Mouse (Mus musculus) midbrain, embryonic 10.5 days (tissue): Measurements from ENCODE around the gene Natd1. TPM values are rescaled to one million over a fixed set of nuclear protein-coding genes. Genes with fewer than 3 reads are reported as not detected.

ENCODE experiments used
- DNase-seq: peaks from one replicate; pipeline ENCODE4 v3.0.0-alpha.2; 2017; ENCODE audit warnings: low spot score
- H3K27ac ChIP-seq: fragments of 300-500 bp; sonication (generic); replicated peaks from 2 replicates; pipeline ENCODE4 v1.5.1; 2016; ENCODE audit warnings: mild to moderate bottlenecking
- H3K27me3 ChIP-seq: fragments of 300-500 bp; sonication (generic); 2 replicates; pipeline ENCODE4 v1.6.1; 2016; ENCODE audit warnings: low read depth, mild to moderate bottlenecking; ENCODE audit not compliant: poor library complexity, severe bottlenecking
- H3K36me3 ChIP-seq: fragments of 300-500 bp; sonication (generic); 2 replicates; pipeline ENCODE4 v1.6.1; 2016; ENCODE audit warnings: mild to moderate bottlenecking, moderate library complexity
- H3K4me1 ChIP-seq: fragments of 300-500 bp; sonication (generic); 2 replicates; pipeline ENCODE4 v1.6.1; 2016
- H3K4me3 ChIP-seq: fragments of 300-500 bp; sonication (generic); 2 replicates; pipeline ENCODE4 v1.5.1; 2016; ENCODE audit warnings: mild to moderate bottlenecking, moderate library complexity
- H3K9me3 ChIP-seq: fragments of 300-500 bp; sonication (generic); replicated peaks from 2 replicates; pipeline ENCODE4 v1.6.1; 2016; ENCODE audit warnings: mild to moderate bottlenecking
- WGBS: fragments of 180-500 bp; shearing (Covaris S2); methylation state at CpG from one replicate; pipeline ENCODE4 v1.1.7; 2016; 5-methylcytosine and 5-hydroxymethylcytosine counted together
- polyA plus RNA-seq: library from polyadenylated mRNA; unstranded; fragments of >200 nt; fragmentation: Nextera tagmentation; extraction: Ambion mirVana; gene quantifications from 2 replicates; pipeline ENCODE4 v1.2.1, GENCODE M21; 2016

Gene Natd1
- 18.0 and 26.9 TPM in 2 replicates for polyA plus RNA-seq

DNA sequence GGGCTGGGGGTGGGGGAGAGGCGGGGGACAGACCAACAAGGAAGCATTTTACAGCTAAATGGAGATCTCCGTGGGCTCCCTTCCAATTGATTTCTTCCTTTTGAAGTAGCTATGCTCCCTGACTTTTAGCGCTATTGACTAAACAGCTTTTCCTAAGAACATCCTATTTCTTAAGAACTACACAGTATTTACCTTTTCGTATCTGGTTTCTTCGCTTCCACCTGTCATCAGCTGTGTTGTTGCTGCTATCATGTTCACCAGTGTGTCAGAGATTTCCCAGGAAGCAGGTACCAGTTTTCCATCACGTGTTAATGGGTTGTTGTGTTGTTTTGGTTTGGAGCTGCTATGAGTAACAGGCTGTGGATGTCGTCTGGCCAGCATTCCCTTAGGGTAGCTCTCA, at the start of gene Natd1:
Gene Natd1 (minus strand): TSS at position 260 of the 400 bp plus-strand sequence.
- Histone ChIP-seq H3K27me3 (no peaks in the 10 kb centered on the region), H3K27ac (peak within 1 kb of the TSS; percentile 92), H3K9me3 (no peaks in the 10 kb centered on the region), H3K4me1 (peaks cover 31% of the 10 kb centered on the region), H3K36me3 (no peaks in the 10 kb centered on the region), H3K4me3 (peak within 1 kb of the TSS; percentile 90)
- WGBS: 45% methylated on average over 7 of the region's 7 CpGs
- no peak for DNase-seq

DNA sequence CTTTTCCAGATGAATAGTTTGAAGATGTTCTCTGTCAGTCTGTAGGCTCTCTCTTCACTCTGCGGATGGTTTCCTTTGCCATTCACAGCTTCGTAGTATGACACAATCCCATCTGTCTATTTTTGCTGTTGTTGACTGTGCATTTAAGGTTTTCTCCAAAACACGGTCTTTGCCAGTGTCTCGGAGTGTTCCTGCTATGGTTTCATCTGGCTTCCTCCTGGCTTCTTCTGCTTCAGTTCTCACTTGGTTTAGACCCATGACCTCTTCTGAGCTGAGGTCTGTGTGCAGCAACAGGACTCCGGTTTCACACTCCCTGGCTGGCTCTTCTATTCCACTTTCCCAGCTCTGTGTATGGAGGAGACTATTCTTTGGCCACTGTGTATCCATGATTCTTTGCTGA, 48.2 kb upstream of the Natd1 start:
- 89% methylated on average over 5 of the region's 5 CpGs for WGBS
- peaks cover 4% of the 10 kb centered on the region; the same call in 1 of the 2 replicates for H3K4me1 ChIP-seq
- H3K9me3 ChIP-seq: peaks cover 5% of the 10 kb centered on the region; the same call in 1 of the 2 replicates
- no peak overlapping the region for H3K4me3 ChIP-seq
- H3K36me3 ChIP-seq: no peaks in the 10 kb centered on the region
- H3K27me3 ChIP-seq: no peaks in the 10 kb centered on the region
- no peak for DNase-seq
- no peak overlapping the region for H3K27ac ChIP-seq

DNA sequence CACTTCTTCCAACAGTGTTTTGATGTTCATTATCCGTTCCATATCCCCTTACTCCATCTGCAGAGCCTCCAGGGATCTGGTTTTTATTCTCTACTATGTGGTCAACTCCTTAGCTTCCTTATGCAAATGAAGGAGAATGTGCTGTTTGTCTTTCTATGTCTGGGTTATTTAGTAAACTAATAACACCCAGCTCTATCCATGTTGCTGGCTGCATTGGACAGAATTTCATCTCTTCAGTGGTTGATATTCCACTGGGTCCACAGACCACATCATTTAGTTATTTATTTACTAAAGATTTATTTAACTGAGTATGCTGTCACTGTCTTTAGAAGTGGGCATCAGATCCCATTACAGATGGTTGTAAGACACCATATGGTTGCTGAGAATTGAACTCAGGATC, 46.6 kb upstream of the Natd1 start:
- no peaks in the 10 kb centered on the region for H3K4me1 ChIP-seq
- 85% methylated on average over 1 of the region's 1 CpGs for WGBS
- H3K9me3 ChIP-seq: peaks cover 5% of the 10 kb centered on the region; the same call in 1 of the 2 replicates
- no peaks in the 10 kb centered on the region for H3K36me3 ChIP-seq
- no peak for DNase-seq
- no peak overlapping the region for H3K4me3 ChIP-seq
- H3K27me3 ChIP-seq: no peaks in the 10 kb centered on the region
- no peak overlapping the region for H3K27ac ChIP-seq

DNA sequence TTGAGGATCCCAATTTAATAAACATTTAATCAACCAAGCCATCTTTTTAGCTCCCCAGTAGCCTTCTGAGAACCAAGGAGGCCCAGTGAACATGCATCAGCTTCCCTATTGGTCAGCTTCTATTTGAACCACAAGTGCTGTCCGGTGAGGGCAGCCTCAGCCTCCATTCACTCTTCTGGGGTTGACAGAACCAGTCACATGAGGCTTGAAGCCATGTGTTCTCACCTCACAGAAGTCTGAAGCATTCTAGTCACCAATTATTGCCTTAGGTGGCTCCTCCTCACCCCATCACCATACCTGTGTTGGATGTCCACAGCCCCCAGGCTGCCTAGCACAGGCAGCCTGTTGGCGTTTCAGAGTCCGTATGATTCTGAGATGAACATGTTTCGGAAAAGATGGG, 44.4 kb upstream of the Natd1 start:
- Histone ChIP-seq H3K9me3 (no peaks in the 10 kb centered on the region), H3K36me3 (no peaks in the 10 kb centered on the region), H3K27me3 (no peaks in the 10 kb centered on the region), H3K27ac (no peak overlapping the region), H3K4me3 (no peak overlapping the region), H3K4me1 (no peaks in the 10 kb centered on the region)
- DNase-seq: no peak
- 88% methylated on average over 4 of the region's 4 CpGs for WGBS

DNA sequence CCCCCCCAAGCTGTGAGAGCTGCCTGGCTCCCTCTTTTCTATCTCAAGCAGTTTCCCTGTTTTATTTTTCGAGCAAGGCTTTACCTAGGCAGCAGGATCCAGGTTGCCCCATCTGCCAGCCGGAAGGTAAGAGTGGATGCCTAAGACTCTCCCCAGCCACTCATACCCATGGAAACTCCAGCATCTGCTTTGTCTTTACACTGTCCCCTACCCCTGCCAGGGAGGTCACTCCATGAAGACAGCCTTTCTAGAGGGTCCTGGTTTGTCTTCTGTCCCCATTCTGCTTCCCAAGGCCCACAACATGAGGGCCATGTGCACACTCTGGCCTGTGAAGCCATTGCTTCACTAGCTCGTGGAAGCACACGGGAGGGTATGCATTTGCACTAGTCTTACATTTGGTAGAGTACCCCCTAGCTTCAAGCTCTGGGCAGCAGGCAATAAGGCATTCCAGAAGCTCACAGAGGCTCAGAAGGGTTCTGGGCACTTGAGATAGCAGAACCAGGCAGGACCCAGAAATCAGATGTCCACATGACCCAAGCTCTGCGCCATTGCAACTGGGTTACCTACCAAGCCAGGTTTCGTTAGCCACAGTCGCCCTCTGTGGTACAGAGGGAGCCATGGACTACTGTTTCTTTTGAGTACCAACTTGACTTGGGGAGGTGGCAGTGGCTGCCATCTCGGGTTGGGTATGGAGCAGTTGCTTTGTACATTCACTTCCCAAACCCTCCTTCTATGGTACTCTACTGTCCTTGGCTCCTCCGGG, 41.3 kb upstream of the Natd1 start:
- H3K27ac ChIP-seq: no peak overlapping the region
- WGBS: 79% methylated on average over 9 of the region's 9 CpGs
- no peak overlapping the region for H3K4me3 ChIP-seq
- H3K36me3 ChIP-seq: peaks cover 20% of the 10 kb centered on the region
- no peaks in the 10 kb centered on the region for H3K4me1 ChIP-seq
- H3K27me3 ChIP-seq: no peaks in the 10 kb centered on the region
- no peak for DNase-seq
- H3K9me3 ChIP-seq: no peaks in the 10 kb centered on the region

DNA sequence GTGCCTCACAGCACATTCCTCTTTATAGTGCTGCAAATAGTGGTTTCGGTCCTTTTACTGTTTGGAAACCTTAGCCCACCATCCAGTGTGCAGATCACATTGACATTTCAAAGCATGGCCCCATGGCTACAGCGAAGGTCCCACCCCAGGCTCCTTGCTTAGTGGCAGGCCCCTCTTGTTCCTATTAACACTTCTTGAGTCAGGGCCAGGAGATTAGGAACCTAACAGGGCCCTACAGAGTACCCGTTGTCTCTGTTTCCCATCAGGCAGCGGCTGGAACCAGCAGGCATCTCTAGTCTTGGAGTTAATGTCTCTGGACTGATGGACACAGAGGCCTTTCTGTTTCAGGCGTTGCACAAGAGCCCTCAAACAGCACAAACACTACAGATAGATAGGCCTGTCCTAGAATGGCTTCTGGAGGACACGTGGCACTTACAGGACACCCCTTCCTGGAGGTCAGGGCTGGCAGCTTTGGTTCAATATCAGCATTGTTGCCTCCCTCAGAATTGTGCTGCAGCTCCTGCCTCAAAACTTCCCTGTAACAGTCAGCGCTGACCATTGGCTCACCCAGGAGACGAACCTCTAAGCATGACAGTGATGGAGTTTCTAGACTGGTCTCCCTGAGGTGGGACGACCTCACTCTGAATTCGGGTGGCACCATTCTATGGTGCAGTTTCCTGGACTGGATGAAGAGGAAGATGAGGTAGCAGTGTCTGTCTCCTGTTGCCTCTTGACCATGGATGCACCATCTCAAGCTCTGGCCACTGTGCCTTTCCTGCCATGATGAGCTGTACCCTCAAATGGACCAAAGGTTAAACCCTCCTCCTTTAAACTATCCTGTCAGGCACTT, 39.9 kb upstream of the Natd1 start:
- no peak overlapping the region for H3K4me3 ChIP-seq
- DNase-seq: no peak
- peaks cover 30% of the 10 kb centered on the region for H3K36me3 ChIP-seq
- no peaks in the 10 kb centered on the region for H3K4me1 ChIP-seq
- H3K27ac ChIP-seq: no peak overlapping the region
- H3K9me3 ChIP-seq: no peaks in the 10 kb centered on the region
- H3K27me3 ChIP-seq: no peaks in the 10 kb centered on the region
- WGBS: 78% methylated on average over 10 of the region's 10 CpGs

DNA sequence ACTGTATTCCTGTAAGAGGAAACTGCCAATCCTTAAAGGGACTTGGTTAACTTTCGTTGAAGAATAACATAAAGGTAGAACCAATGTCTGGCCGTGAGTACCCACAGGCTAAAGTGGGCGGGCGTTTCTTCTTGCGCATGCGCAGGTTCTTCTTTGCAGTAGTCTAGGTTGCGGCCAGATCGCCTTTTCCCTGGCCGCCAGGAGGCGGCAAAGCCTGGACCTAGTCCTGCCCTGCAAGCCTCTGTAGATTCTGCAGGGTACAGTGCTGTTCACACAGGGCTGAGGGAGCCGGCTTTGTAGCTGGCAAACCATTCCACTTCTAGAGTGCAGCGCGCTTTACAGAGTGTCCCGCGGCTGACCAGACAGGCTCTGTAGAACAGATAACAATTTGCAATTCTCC, 39.3 kb upstream of the Natd1 start:
- H3K36me3 ChIP-seq: peaks cover 37% of the 10 kb centered on the region
- no peaks in the 10 kb centered on the region for H3K9me3 ChIP-seq
- H3K27ac ChIP-seq: no peak overlapping the region
- H3K4me3 ChIP-seq: no peak overlapping the region
- H3K27me3 ChIP-seq: no peaks in the 10 kb centered on the region
- H3K4me1 ChIP-seq: no peaks in the 10 kb centered on the region
- peak; percentile 90 for DNase-seq
- WGBS: 6% methylated on average over 15 of the region's 15 CpGs

DNA sequence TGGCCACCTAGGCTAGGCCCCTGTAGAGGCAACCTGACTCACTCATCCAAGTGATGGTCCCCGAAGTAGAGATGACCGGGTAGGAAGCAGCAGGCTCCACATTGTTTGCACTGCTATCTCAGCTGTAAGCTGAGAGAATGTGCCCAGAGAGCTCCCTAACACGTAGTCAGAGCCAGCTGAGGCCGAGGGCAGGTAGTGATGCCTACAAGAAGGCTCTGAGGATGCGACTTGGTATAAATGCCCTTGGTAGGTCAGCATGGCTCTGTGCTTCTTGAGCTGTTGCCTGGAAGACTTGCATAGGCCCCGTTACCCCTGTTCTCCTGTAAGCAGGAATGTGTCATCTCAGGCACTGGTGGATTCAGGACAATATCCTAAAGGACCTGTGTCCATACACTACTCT, 38.4 kb upstream of the Natd1 start:
- H3K9me3 ChIP-seq: no peaks in the 10 kb centered on the region
- H3K27me3 ChIP-seq: no peaks in the 10 kb centered on the region
- H3K4me1 ChIP-seq: no peaks in the 10 kb centered on the region
- no peak overlapping the region for H3K4me3 ChIP-seq
- DNase-seq: no peak
- WGBS: 91% methylated on average over 6 of the region's 6 CpGs
- peaks cover 45% of the 10 kb centered on the region for H3K36me3 ChIP-seq
- no peak overlapping the region for H3K27ac ChIP-seq

DNA sequence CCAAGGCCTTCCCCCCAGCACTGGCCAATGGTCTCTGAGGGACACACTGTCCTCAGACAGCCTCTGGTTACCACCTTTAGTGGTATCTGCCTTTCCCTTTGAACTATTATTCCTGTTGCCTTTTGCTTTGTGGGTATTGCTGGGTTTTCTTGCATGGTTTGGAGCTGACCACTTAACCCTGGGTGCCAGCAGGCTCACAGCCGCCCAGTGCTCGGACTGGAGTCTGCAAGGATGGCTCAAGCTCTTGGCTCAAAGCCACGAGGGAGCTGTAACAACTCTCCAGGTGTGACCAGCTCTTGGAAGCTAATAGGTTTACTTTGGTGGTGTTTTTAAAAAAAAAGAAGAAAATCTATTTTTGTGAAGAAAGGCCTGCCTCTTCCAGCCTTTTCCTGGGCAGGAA, 37.8 kb upstream of the Natd1 start:
- Histone ChIP-seq H3K36me3 (peaks cover 51% of the 10 kb centered on the region), H3K4me3 (no peak overlapping the region)

DNA sequence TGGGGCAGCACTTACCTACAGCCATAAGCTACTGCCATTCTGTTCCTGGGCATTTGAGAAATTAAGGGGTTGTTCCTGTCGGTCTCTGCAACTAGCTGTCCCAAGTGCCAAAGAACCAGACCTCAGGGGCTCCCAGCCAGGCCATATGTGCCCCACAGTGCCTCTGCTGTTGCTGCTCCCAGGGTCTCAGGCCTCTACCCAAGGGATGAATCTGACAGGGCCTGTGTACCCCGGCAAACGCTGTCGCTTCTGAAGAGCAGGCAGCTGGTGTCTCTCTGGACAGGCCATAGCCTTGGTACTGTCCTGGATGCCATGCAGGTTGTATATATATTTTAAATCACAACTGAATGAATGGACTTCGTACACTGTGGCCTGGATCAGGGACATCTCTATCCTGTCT, 37.3 kb upstream of the Natd1 start:
- H3K4me1 ChIP-seq: no peaks in the 10 kb centered on the region
- H3K4me3 ChIP-seq: no peak overlapping the region
- no peaks in the 10 kb centered on the region for H3K27me3 ChIP-seq
- WGBS: 94% methylated on average over 5 of the region's 5 CpGs
- DNase-seq: no peak
- H3K9me3 ChIP-seq: no peaks in the 10 kb centered on the region
- peaks cover 56% of the 10 kb centered on the region for H3K36me3 ChIP-seq
- H3K27ac ChIP-seq: no peak overlapping the region

More for the DNA sequence above, 37.8 kb upstream of the Natd1 start:
- H3K27ac ChIP-seq: no peak overlapping the region
- no peaks in the 10 kb centered on the region for H3K9me3 ChIP-seq
- H3K27me3 ChIP-seq: no peaks in the 10 kb centered on the region
- 81% methylated on average over 3 of the region's 3 CpGs for WGBS
- no peak for DNase-seq
- H3K4me1 ChIP-seq: no peaks in the 10 kb centered on the region

DNA sequence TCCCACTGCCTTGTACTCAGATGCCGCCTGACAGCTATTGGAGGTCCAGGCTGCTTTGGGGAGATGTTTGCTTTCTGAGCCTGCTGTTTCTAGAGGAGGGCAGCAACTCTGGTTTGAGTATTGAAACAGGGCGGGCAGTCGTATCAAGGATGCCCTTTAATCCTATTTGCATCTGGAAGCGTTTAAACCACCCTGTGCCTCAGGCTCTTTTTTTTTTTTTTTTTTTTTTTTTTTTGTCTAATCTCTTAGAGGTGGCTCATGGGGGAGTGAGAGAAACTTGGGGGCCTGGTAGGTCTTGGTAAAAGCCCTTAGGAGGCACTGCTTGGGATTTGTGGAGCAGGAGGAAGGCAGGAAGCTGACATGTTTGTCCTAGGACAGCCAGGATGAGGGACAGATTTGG, 30.5 kb upstream of the Natd1 start:
- no peaks in the 10 kb centered on the region for H3K9me3 ChIP-seq
- no peak overlapping the region for H3K27ac ChIP-seq
- H3K4me1 ChIP-seq: peaks cover 16% of the 10 kb centered on the region
- H3K27me3 ChIP-seq: no peaks in the 10 kb centered on the region
- H3K36me3 ChIP-seq: peaks cover 81% of the 10 kb centered on the region
- no peak for DNase-seq
- H3K4me3 ChIP-seq: no peak overlapping the region
- WGBS: 62% methylated on average over 4 of the region's 4 CpGs

DNA sequence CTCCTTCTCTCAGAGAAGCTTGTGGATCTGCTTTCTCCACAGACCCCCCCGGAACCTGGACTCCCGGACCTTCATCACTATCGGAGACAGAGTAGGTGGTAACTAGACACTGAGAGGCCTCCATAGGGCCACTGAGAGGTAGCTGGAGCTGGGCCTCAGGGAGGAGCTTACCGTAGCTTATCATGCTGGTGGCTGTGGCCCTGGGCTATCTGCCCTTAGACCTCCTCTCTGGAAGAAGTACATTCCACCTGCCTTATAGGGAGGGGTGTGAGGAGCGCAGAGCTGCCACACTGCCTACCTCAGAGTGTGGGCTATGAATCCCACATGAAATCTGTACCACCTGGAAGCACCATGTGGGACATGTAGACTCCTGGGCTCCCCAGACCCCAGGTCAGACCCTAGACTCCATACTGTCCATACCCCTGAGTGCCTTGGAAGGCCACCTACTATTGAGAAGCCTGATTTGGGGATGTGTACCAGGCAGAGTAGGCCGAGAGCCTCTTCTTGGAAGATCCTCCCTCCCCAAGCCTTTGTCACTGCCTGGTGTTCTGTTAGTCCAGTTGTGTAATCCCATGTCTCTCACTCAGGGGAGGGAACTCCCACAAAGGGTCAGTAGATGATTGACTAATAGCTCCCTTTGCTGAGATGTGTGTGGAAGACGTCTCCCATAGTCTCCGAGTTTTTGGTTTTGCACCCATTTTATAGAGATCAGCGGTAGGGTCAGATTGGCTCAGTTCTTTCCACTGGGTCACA, 27.9 kb upstream of the Natd1 start:
- Histone ChIP-seq H3K27ac (peak overlapping the region; percentile 38; the same call in 1 of the 2 replicates), H3K4me3 (0 out of 2 replicates have a peak overlapping the region, but pooled peaks have one; percentile 3), H3K9me3 (no peaks in the 10 kb centered on the region), H3K4me1 (peaks cover 16% of the 10 kb centered on the region), H3K36me3 (peaks cover 60% of the 10 kb centered on the region), H3K27me3 (no peaks in the 10 kb centered on the region)
- no peak for DNase-seq
- WGBS: 90% methylated on average over 9 of the region's 9 CpGs
